Mouse (Mus musculus): ENCODE data around the gene Ntf3. TPM values are rescaled to one million over a fixed set of nuclear protein-coding genes. Genes with fewer than 3 reads are reported as not detected.

Ntf3 gene
- total and polyA plus RNA-seq, 3 experiments: not detected

- H3K36me3 ChIP-seq (ENCODE audit: control insufficient read depth in 1 of 2, insufficient read depth in 2 of 2, low read length in 2 of 2): no peaks in the 10 kb centered on the region
- no peak for TF ChIP-seq CHD1 (IDR thresholded peaks at IDR 0.05; ENCODE audit: low read depth, low read length)
- no peak for TF ChIP-seq UBTF (IDR thresholded peaks at IDR 0.05; ENCODE audit: borderline replicate concordance, insufficient read depth, low read depth, low read length)
- TF ChIP-seq MYB (IDR thresholded peaks at IDR 0.05; ENCODE audit: low read depth, low read length): no peak
- TF ChIP-seq MAFK (IDR thresholded peaks at IDR 0.05; ENCODE audit: borderline replicate concordance, low read depth, low read length): no peak
- TF ChIP-seq CHD2 (IDR thresholded peaks at IDR 0.05; ENCODE audit: low read length): no peak
- TF ChIP-seq EP300 (IDR thresholded peaks at IDR 0.05; ENCODE audit: low read depth in 1 of 2, low read length in 2 of 2): no peak
- no peak for TF ChIP-seq ZC3H11A (IDR thresholded peaks at IDR 0.05; ENCODE audit: low read depth, low read length)
- TF ChIP-seq POLR2AphosphoS5 (IDR thresholded peaks at IDR 0.05; ENCODE audit: borderline replicate concordance, low read depth, low read length): no peak
- no peak for TF ChIP-seq RAD21 (IDR thresholded peaks at IDR 0.05; ENCODE audit: low read depth, low read length)
- no peak for TF ChIP-seq CTCF (IDR thresholded peaks at IDR 0.05 in 2 of 3, conservative IDR thresholded peaks at IDR 0.05 in 1 of 3; ENCODE audit: control insufficient read depth in 1 of 3, insufficient read depth in 1 of 3, low read depth in 2 of 3, low read length in 3 of 3, poor library complexity in 1 of 3, severe bottlenecking in 1 of 3)
- no peak for TF ChIP-seq JUND (IDR thresholded peaks at IDR 0.05; ENCODE audit: low read depth, low read length)
- H3K9me3 ChIP-seq (replicated peaks; ENCODE audit: insufficient read depth, low read length): no peaks in the 10 kb centered on the region
- no peaks in the 10 kb centered on the region for H3K27me3 ChIP-seq (ENCODE audit: control insufficient read depth in 1 of 2, insufficient read depth in 2 of 2, low read length in 2 of 2)
- no peak overlapping the region for H3K27ac ChIP-seq (ENCODE audit: control insufficient read depth, low read depth, low read length)
- H3K9ac ChIP-seq (ENCODE audit: control insufficient read depth, low read depth, low read length, poor library complexity, severe bottlenecking): no peak overlapping the region
- H3K4me3 ChIP-seq (ENCODE audit: control insufficient read depth in 1 of 2, insufficient read depth in 1 of 2, low read depth in 2 of 2, low read length in 2 of 2): no peak overlapping the region
- H3K4me1 ChIP-seq (ENCODE audit: control insufficient read depth in 1 of 2, insufficient read depth in 2 of 2, low read length in 2 of 2): no peaks in the 10 kb centered on the region
- DNase-seq (ENCODE audit: low read depth, low spot score): no peak
- H3K79me2 ChIP-seq (ENCODE audit: control insufficient read depth, insufficient read depth, low read length, poor library complexity): no peaks in the 10 kb centered on the region
Measured at GRCm38 (mm10) chr6:126086321-126086950, 80.3 kb downstream of the Ntf3 start.

- no peaks in the 10 kb centered on the region for H3K27me3 ChIP-seq (ENCODE audit: control insufficient read depth in 1 of 2, insufficient read depth in 2 of 2, low read length in 2 of 2)
- H3K79me2 ChIP-seq (ENCODE audit: control insufficient read depth, insufficient read depth, low read length, poor library complexity): no peaks in the 10 kb centered on the region
- no peak overlapping the region for H3K27ac ChIP-seq (ENCODE audit: control insufficient read depth, low read depth, low read length)
- H3K4me1 ChIP-seq (ENCODE audit: control insufficient read depth in 1 of 2, insufficient read depth in 2 of 2, low read length in 2 of 2): no peaks in the 10 kb centered on the region
- TF ChIP-seq SIN3A (IDR thresholded peaks at IDR 0.05; ENCODE audit: low read length): no peak
- TF ChIP-seq ZMIZ1 (IDR thresholded peaks at IDR 0.05; ENCODE audit: low read depth, low read length): no peak
- no peak for TF ChIP-seq ZKSCAN1 (IDR thresholded peaks at IDR 0.05; ENCODE audit: low read depth, low read length)
- TF ChIP-seq CTCF (IDR thresholded peaks at IDR 0.05 in 2 of 3, conservative IDR thresholded peaks at IDR 0.05 in 1 of 3; ENCODE audit: control insufficient read depth in 1 of 3, insufficient read depth in 1 of 3, low read depth in 2 of 3, low read length in 3 of 3, poor library complexity in 1 of 3, severe bottlenecking in 1 of 3): no peak
- no peak for TF ChIP-seq CHD1 (IDR thresholded peaks at IDR 0.05; ENCODE audit: low read depth, low read length)
- no peak for TF ChIP-seq NRF1 (IDR thresholded peaks at IDR 0.05; ENCODE audit: insufficient read depth, low read depth, low read length, poor library complexity, severe bottlenecking)
- TF ChIP-seq SMC3 (IDR thresholded peaks at IDR 0.05; ENCODE audit: low read depth, low read length): no peak
- TF ChIP-seq RCOR1 (IDR thresholded peaks at IDR 0.05; ENCODE audit: low read depth, low read length): no peak
- TF ChIP-seq USF1 (IDR thresholded peaks at IDR 0.05; ENCODE audit: low read depth, low read length): no peak
- no peak for TF ChIP-seq POLR2AphosphoS2 (IDR thresholded peaks at IDR 0.05; ENCODE audit: low read length)
- no peak for TF ChIP-seq GATA1 (IDR thresholded peaks at IDR 0.05; ENCODE audit: low read depth, low read length)
- no peak for TF ChIP-seq TAL1 (IDR thresholded peaks at IDR 0.05; ENCODE audit: low read length)
- TF ChIP-seq MEF2A (IDR thresholded peaks at IDR 0.05; ENCODE audit: extremely low read depth, insufficient replicate concordance, low read depth, low read length, poor library complexity, severe bottlenecking): no peak
- TF ChIP-seq RAD21 (IDR thresholded peaks at IDR 0.05; ENCODE audit: low read depth, low read length): no peak
- H3K9me3 ChIP-seq (replicated peaks; ENCODE audit: insufficient read depth, low read length): no peaks in the 10 kb centered on the region
- no peak overlapping the region for H3K4me3 ChIP-seq (ENCODE audit: control insufficient read depth in 1 of 2, insufficient read depth in 1 of 2, low read depth in 2 of 2, low read length in 2 of 2)
- DNase-seq (ENCODE audit: low read depth, low spot score): no peak
- H3K36me3 ChIP-seq (ENCODE audit: control insufficient read depth in 1 of 2, insufficient read depth in 2 of 2, low read length in 2 of 2): no peaks in the 10 kb centered on the region
- H3K9ac ChIP-seq (ENCODE audit: control insufficient read depth, low read depth, low read length, poor library complexity, severe bottlenecking): no peak overlapping the region
Measured at GRCm38 (mm10) chr6:126080531-126080930, 86.2 kb downstream of the Ntf3 start.
